Mouse (Mus musculus): Measurements from ENCODE around the gene Btk.

The Btk gene

DNA sequence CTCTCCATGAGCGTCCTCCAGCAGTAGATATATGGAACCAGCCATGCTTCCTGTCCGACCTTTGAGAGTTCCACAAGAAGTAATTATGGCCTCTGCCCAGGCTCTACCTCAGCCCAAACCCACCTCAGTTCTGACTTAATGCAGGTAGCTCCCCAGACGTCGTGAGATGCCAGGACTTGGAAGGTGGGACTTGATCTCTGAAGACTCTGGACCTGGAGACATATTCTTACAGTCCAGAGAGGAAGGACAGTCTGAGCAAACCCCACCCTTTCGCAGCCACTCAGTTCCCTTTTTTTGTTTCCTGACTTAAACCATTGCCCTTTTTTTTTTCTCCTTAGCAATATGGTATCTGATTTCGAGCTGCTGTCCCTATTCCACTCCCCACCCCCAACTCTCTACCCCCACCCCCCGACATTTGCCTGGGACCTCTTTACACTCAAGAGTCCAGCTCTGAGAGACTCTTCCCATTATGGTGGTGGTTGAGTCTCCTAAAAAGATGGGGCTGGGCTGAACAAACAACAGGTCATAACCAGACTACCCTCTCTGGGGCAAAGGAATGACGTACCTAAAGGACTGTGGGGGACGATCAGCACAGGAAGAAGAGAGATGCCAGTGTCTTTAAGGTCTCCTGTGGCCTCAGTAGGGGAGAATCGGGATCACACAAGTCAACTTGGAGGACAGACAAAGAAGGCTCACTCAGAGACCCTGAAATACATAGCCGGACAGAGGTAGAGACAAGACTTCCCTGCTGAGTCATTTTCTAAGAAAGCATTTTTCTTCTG, at the start of gene Btk:
Gene Btk, minus strand, starts transcription at position 683 of the 782 bp plus-strand sequence.
- in situ Hi-C loops (cut with MboI, MseI), result no loop called here

DNA sequence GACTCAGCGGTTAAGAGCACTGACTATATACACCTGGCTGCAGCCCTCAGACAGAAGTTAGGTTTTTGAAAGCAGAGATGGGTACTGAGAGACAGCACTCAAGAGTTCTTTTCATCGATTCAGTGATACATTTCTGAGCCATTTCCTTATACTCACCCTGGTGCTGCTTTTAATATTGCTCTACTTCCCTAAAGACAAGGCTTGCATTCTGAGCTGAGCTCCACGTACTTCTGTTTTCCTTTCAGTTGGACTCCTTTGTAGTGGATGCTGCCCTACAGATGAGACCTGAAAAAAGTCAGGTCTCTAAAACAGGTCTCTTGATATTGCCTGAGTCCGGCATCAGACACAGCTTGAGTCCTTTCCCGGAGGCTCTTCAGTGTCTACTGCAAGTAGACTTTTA, 49.3 kb upstream of the Btk start:
- in situ Hi-C loops (cut with MboI, MseI), result loop anchor here (25.0 kb wide), 1 partner anchor 280 kb away; no protein-coding TSS in a partner anchor

DNA sequence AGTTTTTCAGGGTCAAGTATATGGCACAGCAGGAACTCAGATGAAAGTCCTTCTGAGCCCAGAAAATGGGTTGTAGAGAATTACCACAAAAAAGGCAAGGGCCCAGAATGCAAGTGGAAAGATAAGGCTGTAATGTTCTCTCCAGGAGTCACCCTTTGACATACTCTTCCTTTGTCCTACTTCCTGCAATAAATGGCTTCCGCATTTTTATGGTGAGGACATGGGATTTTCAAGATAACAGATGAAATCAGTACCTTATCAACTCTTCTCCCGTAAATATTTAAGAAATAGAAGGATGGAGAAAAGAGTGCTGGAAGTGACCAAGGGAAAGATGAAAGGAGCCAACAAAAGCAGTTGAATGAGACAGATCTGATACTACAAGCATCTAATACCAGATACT, 44.8 kb upstream of the Btk start:
- in situ Hi-C loops (cut with MboI, MseI), result loop anchor here (25.0 kb wide), 1 partner anchor 284 kb away; no protein-coding TSS in a partner anchor

DNA sequence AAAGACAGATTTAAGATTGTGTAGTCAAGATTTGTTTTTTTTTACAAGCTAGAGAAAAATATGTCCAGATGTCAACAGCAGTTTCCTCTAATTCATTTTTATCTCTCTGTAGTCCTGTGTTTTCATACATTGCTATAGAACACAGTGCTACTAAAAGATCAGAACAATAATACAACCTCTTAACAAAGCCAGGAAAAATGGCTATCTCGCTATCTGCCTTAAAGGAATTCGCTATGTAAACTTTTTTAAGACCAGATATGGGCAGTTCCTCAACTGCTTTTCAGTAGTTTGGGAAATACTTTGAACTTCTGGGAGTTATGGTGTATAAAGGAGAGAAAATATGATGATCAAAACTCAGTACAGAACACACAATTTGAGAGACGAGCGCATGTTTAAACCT, 40.0 kb upstream of the Btk start:
- in situ Hi-C loops (cut with MboI, MseI), result no loop called here

DNA sequence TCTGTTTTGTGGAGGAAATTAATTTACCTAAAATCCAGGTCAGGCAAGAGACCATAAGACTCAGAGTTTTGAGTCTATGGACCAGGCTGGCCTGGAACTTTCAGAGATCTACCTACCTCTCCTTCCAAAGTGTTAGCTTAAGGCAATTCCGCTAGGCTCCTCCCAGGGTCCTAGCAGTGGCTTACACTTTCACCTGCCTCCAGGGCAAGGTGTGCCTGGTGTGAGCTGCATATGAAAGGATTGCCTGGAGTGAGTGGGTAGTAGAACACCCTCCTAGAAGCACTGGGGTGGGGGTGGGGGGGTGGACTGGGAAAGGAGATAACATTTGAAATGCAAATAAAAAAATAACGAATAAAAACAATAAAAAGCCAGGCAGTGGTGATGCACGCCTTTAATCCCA, 38.3 kb upstream of the Btk start:
- in situ Hi-C loops (cut with MboI, MseI), result no loop called here

DNA sequence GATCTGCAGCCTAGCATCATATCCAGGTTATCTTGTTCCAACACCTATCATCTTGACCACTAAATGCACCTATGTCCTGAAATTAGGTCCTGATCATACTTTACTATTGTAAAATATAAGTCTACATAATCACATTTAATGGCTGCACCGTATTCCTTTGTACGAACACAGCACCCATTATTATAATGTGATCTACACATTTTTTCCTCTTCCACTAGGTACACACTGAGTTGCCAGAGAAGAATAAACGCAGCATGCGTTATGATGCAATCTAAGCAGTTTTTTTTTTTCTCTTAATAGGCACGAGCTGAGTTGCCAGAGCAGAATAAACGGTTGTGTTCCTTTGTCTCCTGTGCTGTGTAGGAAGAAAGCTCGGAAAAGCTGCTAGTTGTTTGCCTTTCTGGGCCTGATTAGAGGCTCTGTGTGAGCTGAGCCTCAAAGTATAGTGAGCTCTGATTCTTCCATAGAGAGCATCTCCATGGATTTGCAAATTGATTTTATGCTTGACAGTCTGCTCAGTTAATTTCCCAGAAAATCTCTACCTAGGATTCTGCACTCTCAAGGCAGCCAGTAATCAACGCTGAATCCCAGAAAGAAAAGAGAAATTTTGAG, 37.0 kb upstream of the Btk start:
- in situ Hi-C loops (cut with MboI, MseI), result no loop called here

DNA sequence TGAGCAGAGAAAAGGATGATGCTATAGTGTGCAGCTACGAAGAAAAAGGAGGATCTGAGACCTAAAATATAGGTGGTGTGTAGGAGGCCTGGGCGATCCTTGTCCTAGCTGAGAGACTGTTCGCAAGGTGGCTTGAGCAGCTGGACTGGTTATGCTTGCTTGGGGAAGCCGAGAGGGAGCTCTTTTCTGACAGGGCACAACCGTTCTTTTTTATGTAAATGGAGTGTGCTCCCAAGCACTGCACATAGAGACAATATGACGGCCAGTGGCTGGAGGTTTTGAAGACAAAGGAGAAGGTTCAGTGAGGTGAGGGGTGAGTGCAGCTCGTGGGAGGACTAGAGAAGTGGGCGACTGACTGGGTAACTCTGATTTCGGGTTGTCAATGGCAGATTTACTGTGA, 36.3 kb upstream of the Btk start:
- in situ Hi-C loops (cut with MboI, MseI), result no loop called here

DNA sequence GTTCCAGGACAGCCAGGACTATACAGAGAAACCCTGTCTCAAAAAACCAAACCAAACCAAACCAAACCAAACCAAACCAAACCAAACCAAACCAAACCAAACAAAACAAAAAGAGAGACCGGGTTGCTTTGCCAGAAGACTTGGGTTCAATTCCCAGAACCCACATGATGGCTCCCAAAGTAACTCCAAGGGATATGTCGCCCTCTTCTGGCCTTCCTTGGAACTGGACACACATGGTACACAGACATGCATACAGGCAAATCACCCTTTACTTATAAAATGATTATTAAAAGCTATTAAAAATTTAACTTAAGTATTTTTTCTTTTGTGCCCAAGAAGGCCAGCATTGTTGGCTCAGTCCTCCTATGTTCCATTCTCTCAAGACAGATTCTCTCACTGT, 30.9 kb upstream of the Btk start:
- in situ Hi-C loops (cut with MboI, MseI), result no loop called here

DNA sequence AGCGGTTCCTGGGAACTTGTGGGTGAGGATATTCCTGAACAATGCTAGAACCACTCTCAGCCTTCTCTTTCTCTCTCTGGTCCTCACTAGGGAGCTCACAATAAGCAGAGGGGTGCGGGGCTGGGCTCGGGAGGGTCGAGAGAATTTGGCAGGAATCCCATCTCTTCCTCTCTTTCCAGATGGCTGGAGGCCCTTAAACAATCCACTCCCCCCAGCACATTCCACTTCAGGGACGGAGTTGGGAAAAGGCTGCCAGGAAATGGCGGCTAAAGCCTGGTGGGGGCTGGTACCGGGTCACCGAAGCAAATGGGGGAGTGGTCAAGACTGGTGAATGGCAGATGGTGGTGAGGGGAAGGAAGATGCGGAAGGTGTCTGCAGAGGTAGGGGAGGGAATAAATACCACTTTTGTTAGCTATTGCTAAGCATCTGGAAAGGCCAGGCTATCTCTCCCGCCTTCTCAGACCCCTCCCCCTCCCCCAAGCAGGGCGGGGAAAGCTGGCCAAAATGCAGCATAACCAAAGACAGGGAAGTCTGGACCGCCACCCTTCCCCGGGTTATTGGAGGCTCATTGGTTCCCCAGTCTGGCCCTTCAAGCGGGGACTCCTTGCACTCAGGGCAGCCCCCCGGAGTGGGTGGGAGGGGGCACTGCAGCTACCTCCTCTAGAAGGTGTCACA, 29.1 kb upstream of the Btk start:
- in situ Hi-C loops (cut with MboI, MseI), result no loop called here

DNA sequence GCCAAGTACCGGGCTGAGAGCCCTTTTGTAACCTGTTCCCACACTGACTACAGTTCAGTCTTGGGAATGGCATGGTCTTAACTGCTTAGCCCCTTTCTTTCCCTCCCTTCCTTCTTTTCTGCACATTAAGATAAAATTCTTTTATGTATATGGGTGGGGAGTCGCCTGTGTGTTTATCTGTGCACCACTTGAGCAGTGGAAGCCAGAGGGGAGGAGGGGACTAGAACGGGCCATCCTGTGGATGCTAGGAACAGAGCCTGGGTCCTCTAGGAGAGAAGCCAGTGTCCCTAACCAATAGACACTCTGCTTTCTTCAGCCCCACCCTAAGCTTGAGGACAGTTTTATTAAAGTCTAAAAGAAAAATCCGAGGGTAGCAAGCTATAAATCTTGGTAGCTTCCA, 27.6 kb upstream of the Btk start:
- in situ Hi-C loops (cut with MboI, MseI), result no loop called here

DNA sequence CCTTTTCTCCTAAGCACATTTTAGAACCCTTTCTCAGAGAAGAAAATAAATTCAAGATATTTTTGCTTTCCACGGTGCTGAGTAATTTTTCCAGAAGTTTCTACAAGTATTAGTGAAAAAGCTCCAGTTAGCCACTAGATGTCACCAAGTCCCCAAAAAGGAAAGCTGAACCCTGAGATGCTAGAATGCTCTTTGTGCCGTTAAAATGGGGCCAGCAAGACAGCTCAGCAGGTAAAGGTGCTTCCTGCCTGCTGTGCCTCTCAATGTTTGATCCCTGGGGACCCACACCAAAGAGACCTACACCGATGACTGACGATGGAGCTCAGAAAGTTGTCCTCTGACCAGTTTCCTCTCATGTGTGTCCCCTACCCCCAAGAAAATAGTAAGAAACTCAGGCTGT, 26.1 kb upstream of the Btk start:
- in situ Hi-C loops (cut with MboI, MseI), result no loop called here

DNA sequence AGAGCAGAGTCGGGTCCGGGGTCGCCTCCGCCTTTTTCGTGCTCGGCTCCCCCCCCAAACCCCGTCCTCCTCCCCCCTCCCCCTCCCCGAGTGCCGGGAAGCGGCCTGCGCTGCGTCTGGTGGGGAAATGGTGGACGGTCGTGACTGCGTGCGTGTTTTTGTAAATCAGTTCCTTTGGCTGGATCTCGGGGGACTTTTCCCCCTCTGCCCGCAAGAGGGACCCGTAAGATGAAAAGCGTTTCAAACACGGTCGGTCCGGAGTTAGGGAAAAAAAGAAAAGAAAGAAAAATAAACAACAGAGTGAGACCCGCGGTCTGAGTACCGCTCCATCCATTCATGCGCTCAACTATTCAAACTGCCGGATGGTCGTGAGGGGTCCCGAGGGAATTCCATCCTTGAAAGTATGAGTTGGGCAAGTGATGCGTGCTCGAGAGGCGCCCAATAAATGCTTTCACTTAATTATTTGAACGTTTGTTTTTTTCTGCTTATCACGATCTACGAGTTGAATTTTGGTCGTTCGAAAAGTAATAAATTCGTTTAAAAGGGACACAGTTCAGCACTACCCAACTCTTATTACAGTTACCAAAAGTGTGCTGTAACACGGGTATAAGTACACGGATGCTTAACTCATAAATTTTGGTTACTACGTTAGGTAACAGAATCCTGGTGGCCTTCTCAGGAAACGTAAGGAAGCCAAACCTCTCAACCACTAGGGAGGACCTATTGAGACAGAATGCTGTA, 18.2 kb upstream of the Btk start:
- in situ Hi-C loops (cut with MboI, MseI), result no loop called here

DNA sequence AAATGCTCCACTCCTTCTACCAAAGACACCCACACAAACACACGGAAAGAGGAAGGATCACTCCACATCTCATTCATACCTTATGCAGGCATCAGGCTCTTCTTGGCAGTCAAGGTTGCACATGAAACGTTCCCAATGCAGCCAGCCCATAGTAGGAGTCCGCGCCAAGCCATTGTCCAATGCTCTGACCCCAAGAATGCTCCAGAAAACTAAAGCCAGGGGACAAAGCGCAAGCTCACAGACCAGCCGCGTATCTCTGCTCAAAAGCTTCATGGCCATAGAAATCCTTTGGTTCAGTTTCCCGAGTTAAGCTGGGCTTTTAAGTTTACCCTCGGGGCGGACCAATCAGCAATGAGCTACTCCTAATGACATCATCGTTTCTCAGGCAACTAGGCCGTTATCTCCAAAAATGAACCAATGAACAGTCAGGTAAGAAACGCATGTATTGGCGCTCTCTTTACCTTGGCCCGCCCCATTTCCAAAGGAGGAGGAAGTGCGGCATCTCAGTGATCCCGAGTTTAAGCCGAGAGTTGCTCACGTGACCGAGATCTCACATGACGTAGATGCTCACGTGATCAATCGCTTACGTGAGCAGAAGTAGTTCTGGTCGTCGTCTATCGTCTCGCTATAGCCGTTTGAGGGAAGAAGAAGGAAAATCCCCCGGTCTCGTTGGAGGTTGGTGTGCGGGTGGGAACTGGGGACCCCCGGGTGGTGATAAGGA, 17.4 kb upstream of the Btk start, which contains the start of the genes Gla and Hnrnph2:
Gene Gla, minus strand, starts transcription at position 467 of the 721 bp plus-strand sequence.
Gene Hnrnph2, plus strand, starts transcription at position 521 of the 721 bp plus-strand sequence.
- in situ Hi-C loops (cut with MboI, MseI), result no loop called here

DNA sequence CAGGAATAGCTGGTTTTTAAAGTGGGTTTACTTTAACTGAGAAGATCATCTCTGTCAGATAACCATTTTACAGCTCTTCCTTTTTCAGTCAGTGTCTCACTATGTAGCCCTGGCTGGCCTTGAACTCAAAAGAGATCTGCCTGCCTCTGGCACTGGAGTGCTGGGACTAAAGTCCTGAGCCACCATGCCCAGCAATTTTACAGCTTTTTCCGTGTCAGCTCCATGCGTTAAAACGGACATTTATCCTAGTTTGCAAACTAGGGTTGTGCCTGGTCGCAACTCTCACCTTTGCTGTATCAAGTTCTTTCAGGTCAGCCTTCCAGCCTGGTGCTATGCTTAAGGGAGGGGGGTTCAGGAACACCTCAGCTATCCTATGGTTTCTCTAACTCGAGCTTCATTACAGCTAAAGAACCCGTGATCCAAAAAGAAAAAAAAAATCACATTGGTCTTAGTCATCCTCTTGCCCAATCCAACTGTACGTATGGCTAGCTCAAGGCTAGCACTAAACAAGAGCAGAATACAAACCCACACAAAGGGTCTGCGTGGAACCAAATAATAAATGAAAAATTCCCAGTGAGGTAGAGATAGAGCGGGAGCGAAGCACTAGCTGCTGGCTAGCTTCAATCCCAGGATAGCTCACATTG, 16.7 kb upstream of the Btk start:
- in situ Hi-C loops (cut with MboI, MseI), result no loop called here

DNA sequence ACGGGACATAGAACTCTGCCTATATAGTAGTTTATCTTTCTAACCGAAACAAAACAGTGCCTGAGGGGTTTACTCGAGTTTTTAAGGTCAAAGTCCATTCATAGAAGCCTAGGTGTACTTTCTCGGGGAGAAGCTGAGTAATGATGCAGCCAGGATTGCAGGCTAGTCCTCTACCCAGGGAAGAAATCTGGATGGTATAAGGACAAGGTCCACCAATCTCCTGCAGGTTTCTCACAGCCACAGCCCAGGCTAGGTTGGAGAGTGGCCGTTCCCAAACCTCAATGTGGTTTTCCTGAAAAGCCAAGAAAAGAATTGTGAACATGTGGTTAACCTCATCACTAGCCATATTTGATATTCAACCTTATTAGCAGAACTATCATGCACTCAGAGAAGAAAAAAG, 6.5 kb upstream of the Btk start:
- in situ Hi-C loops (cut with MboI, MseI), result no loop called here

DNA sequence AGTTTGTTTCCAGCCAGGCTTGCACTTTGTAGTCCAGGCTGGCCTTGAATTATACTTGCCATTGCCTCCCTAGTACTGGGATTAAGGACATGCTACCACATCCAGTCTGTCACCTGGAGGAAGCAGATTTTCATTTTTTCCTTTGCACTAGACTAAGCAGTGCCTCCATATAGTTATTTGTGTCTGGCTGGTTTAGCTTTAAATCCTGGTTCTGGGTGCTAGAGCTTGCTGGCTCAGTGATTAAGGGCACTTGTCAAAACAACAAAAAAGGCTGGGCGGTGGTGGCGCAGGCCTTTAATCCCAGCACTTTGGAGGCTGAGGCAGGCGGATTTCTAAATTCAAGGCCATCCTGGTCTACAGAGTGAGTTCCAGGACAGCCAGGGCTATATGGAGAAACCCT, 5.6 kb upstream of the Btk start:
- in situ Hi-C loops (cut with MboI, MseI), result no loop called here

DNA sequence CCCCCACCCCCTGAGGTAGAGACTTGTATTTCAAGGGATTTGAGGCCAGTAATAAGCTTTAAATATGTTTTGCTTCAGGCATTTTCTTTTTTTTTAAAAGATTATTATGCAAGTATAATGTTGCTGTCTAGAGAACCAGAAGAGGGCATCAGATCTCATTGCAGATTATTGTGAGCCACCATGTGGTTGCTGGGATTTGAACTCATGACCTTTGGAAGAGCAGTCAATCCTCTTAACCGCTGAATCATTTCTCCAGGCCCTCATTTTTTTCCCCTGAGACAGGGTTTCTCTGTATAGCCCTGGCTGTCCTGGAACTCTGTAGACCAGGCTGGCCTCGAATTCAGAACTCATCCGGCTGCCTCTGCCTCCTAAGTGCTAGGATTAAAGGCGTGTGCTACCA, 4.9 kb upstream of the Btk start:
- in situ Hi-C loops (cut with MboI, MseI), result no loop called here

DNA sequence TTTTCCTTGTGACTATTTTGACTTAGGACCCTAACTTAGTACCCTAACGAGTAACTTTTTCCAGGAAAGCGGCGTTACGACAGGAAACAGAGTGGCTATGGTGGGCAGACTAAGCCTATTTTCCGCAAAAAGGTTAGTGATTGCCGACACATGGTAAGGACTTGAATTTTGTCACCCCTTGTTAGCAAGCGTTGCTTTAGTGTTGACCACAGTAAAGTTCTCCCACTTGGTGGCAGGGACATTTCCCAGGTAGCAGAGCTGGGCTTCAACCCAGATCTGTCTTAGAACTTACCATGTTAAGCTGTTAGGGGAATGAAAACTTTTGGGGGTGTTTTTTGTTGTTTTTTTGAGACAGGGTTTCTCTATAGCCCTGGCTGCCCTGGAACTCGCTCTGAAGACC, 3.1 kb upstream of the Btk start:
- in situ Hi-C loops (cut with MboI, MseI), result no loop called here

DNA sequence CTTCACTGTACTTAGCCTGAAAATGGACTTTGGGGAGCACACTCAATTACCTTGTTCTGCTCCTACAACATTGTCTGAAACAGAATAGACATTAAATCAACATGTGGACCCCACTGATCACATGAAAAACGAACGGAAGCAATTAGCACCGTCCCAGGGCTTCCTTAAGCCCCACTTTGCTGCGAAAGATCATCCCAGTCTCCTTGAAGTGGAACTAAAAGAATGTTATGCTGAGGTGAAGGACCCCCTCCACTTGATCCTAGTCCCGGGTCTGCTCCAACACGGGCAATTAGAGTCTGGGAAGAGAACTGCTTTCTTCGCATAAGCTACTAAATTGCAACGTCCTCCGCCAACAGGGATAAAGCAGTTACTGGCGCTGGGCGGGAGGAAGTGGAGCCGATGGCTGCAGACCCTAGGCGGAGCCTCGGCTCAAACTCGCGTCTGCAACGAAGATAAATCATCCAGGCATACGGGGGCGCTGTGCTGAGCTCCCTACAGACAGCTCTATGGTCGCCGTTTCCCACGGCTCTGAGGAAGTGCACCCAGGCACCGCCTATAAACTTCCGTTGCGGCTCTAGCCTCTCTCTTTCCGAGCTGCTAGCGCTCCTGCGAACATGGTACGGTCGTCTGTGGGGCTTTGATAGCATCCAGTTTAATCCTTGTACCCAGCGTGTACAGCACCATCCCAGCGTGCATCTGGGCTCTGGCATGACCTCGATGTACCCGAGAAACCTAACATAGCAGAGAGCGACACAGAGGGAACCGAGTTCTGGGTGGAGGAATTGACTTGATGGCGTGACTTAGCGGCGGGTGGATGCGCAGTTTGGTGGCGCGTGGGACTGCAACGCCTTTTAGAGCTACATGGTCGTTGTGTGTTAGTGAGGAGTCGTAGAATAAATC, 2.0 kb upstream of the Btk start, which contains the start of gene Rpl36a:
Gene Rpl36a, plus strand, starts transcription at position 552 of the 900 bp plus-strand sequence.
- in situ Hi-C loops (cut with MboI, MseI), result no loop called here

DNA sequence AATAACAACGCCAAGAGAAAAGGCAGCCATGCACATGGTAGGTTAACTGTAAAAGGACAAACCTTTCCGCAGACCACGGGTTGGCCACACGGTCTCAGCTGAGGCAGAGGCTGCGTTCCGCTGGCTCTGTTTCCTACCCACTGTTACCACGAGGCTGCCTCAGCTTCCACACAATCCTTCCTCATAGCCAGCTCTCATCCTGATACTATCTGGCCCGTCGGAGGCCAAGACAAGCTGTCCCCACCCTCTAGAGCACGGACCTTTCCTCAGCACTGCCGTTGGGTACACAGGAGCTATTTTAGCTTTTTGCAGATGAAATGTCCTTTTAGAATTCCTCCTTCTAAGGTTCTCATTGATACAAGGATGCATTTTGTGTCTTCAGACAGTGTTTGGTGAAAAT, 1.1 kb downstream of the Btk start:
- in situ Hi-C loops (cut with MboI, MseI), result no loop called here
